Comparison of ENCODE assay signal across 18 mouse cellular contexts in the genomic region with DNA sequence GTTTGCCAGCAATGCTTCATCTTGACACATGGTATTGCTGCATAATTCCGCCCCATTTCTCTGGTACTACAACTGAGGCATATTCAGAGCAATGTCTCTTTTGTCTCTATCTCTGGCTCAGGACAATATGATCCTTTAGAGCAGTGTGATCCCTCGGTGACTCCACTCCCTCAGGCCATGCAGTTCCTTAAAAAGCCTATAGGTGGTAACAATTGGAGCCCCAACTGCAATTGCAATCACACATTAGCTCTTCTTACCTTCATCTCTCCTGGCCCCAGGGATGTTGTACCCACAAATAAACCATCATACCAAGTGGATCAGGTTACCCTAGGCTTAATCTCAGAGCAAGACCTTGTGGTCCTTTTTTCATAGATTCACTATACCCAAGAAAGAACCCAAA.
A peak's percentile ranks its signal among the peaks of the same experiment; 100 is the strongest.
DNase-seq lines count a peak whose midpoint lies in the region; TF ChIP-seq lines count a peak whose summit lies in the region.
"Had no signal": no experiment of that assay in that cellular context is flagged by ENCODE, and none has a peak within 500 bp of the region (broad histone marks: within the 10 kb centered on the region; RNA-seq: fewer than 3 reads in every experiment).

No protein-coding gene starts in this region.

- intact Hi-C loops in gastrocnemius, adult 2 months (cut with DNase I) = loop anchor here (10.0 kb wide), 1 partner anchor 437 kb away; no protein-coding TSS in a partner anchor
- intact Hi-C loops in gastrocnemius, postnatal 14 days (cut with DNase I; ENCODE audit: low total_unique reads) = no loop called here
- intact Hi-C loops in left cerebral cortex, adult 2 months (cut with DNase I) = loop anchor here (10.0 kb wide), 1 partner anchor 437 kb away; no protein-coding TSS in a partner anchor
- intact Hi-C loops in left cerebral cortex, postnatal 14 days (cut with DNase I) = no loop called here

- WGBS in thymus, adult 2 months = 93% methylated on average over 2 of the region's 2 CpGs
- 80% methylated on average over 2 of the region's 2 CpGs for WGBS in kidney, adult 2 months

- no peaks in the 10 kb centered on the region for H3K27me3 ChIP-seq in thymus, adult 2 months (ENCODE audit: control insufficient read depth, insufficient read depth, low read length)
- H3K27me3 ChIP-seq in kidney, adult 2 months (replicated peaks; ENCODE audit: control insufficient read depth, insufficient read depth, low read length) = no peaks in the 10 kb centered on the region
- H3K27me3 ChIP-seq: embryonic facial prominence, embryonic 12.5 days; forebrain, embryonic 15.5 days; heart, embryonic 12.5 days; hindbrain, embryonic 15.5 days; Patski had no signal

- no peak overlapping the region for H3K27ac ChIP-seq in gastrocnemius, adult 2 months
- no peak overlapping the region for H3K27ac ChIP-seq in left cerebral cortex, adult 2 months
- H3K27ac ChIP-seq in thymus, adult 2 months (ENCODE audit: control insufficient read depth, insufficient read depth, low read length) = no peak overlapping the region
- H3K27ac ChIP-seq in kidney, adult 2 months (ENCODE audit: insufficient read depth, low read depth, low read length) = no peak overlapping the region
- H3K27ac ChIP-seq: embryonic facial prominence, embryonic 12.5 days; forebrain, embryonic 15.5 days; hindbrain, embryonic 15.5 days had no signal

- no peak for DNase-seq in gastrocnemius, adult 2 months
- DNase-seq in gastrocnemius, postnatal 14 days = no peak
- no peak for DNase-seq in left cerebral cortex, adult 2 months (ENCODE audit: extremely low spot score in 1 of 2, low spot score in 2 of 2)
- DNase-seq in left cerebral cortex, postnatal 14 days (ENCODE audit: low spot score in 2 of 2) = no peak
- peak; percentile 14 for DNase-seq in ES-CJ7 (ENCODE audit: low read depth, low spot score)
- peak; percentile 28 for DNase-seq in R1 (ENCODE audit: low read depth, low spot score)
- no peak for DNase-seq in thymus, adult 2 months
- no peak for DNase-seq in kidney, adult 2 months
- DNase-seq: adrenal gland, postnatal 10 days; cerebellum, adult 11 months; cerebellum, adult 8-10 months; cerebellum, postnatal 25 days; gastrocnemius, postnatal 10 days had no signal

- TF ChIP-seq POLR2A in thymus, adult 2 months (IDR thresholded peaks at IDR 0.05; ENCODE audit: control insufficient read depth, extremely low read depth, insufficient read depth, low read length, poor library complexity) = no peak
- no peak for TF ChIP-seq POLR2A in kidney, adult 2 months (IDR thresholded peaks at IDR 0.05; ENCODE audit: low read depth, low read length)

- peaks cover 2% of the 10 kb centered on the region; the same call in 1 of the 2 replicates for H3K4me1 ChIP-seq in thymus, adult 2 months (replicated peaks; ENCODE audit: control insufficient read depth, insufficient read depth, low read length)
- no peaks in the 10 kb centered on the region for H3K4me1 ChIP-seq in kidney, adult 2 months (ENCODE audit: control insufficient read depth, insufficient read depth, low read length)
- H3K4me1 ChIP-seq: embryonic facial prominence, embryonic 12.5 days; forebrain, embryonic 15.5 days; hindbrain, embryonic 15.5 days had no signal

- H3K36me3 ChIP-seq in thymus, adult 2 months (ENCODE audit: control insufficient read depth, insufficient read depth, low read length) = no peaks in the 10 kb centered on the region
- H3K36me3 ChIP-seq in kidney, adult 2 months (ENCODE audit: control insufficient read depth, insufficient read depth, low read length) = no peaks in the 10 kb centered on the region
- H3K36me3 ChIP-seq: embryonic facial prominence, embryonic 12.5 days; forebrain, embryonic 15.5 days; heart, embryonic 12.5 days; hindbrain, embryonic 15.5 days had no signal

- no peak overlapping the region for H3K4me3 ChIP-seq in gastrocnemius, adult 2 months
- no peak overlapping the region for H3K4me3 ChIP-seq in left cerebral cortex, adult 2 months
- no peak overlapping the region for H3K4me3 ChIP-seq in thymus, adult 2 months (ENCODE audit: control insufficient read depth, insufficient read depth, low read length)
- H3K4me3 ChIP-seq in kidney, adult 2 months (ENCODE audit: insufficient read depth, low read depth, low read length) = no peak overlapping the region
- H3K4me3 ChIP-seq: embryonic facial prominence, embryonic 12.5 days; forebrain, embryonic 15.5 days; heart, embryonic 12.5 days; hindbrain, embryonic 15.5 days had no signal

- peak; percentile 25; the same call in 1 of the 2 replicates for TF ChIP-seq CTCF in gastrocnemius, adult 2 months (IDR thresholded peaks at IDR 0.05)
- TF ChIP-seq CTCF in left cerebral cortex, adult 2 months (IDR thresholded peaks at IDR 0.05) = peak; percentile 27
- TF ChIP-seq CTCF in thymus, adult 2 months (IDR thresholded peaks at IDR 0.05; ENCODE audit: borderline replicate concordance, control insufficient read depth, extremely low read depth, insufficient read depth, low read length, poor library complexity) = no peak
- no peak for TF ChIP-seq CTCF in kidney, adult 2 months (conservative IDR thresholded peaks at IDR 0.05; ENCODE audit: insufficient read depth, insufficient read length, low read depth, low read length)

Comparison
In these comparisons a context has a peak if more than half of its experiments do, and no peak if none do; other contexts are left out.
1. intact Hi-C loops: an anchor here in gastrocnemius, adult 2 months (10.0 kb wide) and left cerebral cortex, adult 2 months (10.0 kb wide); none called in gastrocnemius, postnatal 14 days and left cerebral cortex, postnatal 14 days.
2. DNase-seq: peak in ES-CJ7 (single experiment) and R1 (single experiment); none in gastrocnemius, adult 2 months (single experiment), gastrocnemius, postnatal 14 days (single experiment), left cerebral cortex, adult 2 months (0 of 2), left cerebral cortex, postnatal 14 days (0 of 2), thymus, adult 2 months (single experiment) and kidney, adult 2 months (single experiment).
3. CTCF ChIP-seq: peak in gastrocnemius, adult 2 months (single experiment) and left cerebral cortex, adult 2 months (single experiment); none in thymus, adult 2 months (single experiment) and kidney, adult 2 months (single experiment).